Mouse (Mus musculus): Measurements from ENCODE around the gene Vezt. TPM values are rescaled to one million over a fixed set of nuclear protein-coding genes. Genes with fewer than 3 reads are reported as not detected.

Vezt gene
- polyA plus RNA-seq, 1 experiment from 2014 or later, result 39.0 TPM

- Histone ChIP-seq H3K36me3 (replicated peaks; ENCODE audit: control insufficient read depth, insufficient read depth, low read depth, low read length) (no peaks in the 10 kb centered on the region), H3K9ac (replicated peaks; ENCODE audit: low read length) (no peak overlapping the region), H3K9me3 (replicated peaks; ENCODE audit: control insufficient read depth, low read length) (no peaks in the 10 kb centered on the region), H3K27me3 (ENCODE audit: control insufficient read depth, insufficient read depth, low read length) (no peaks in the 10 kb centered on the region), H3K27ac (replicated peaks; ENCODE audit: low read depth, low read length) (no peak overlapping the region), H3K4me1 (ENCODE audit: control insufficient read depth, insufficient read depth, low read length) (no peaks in the 10 kb centered on the region), H3K4me2 (ENCODE audit: low read depth, low read length) (no peak overlapping the region), H3K4me3 (ENCODE audit: low read depth, low read length) (no peak overlapping the region)
- peak; percentile 71 for DNase-seq (ENCODE audit: low spot score)
- ATAC-seq (replicated peaks; ENCODE audit: insufficient number of reproducible peaks, low FRiP score, low TSS enrichment, low read depth), result no peak
- WGBS, result 44% methylated on average over 3 of the region's 3 CpGs
These were observed 22.4 kb downstream of the Vezt start for GRCm38 (mm10) chr10:94013196-94013595.

- Histone ChIP-seq H3K36me3 (replicated peaks; ENCODE audit: control insufficient read depth, insufficient read depth, low read depth, low read length) (no peaks in the 10 kb centered on the region), H3K4me2 (ENCODE audit: low read depth, low read length) (no peak overlapping the region), H3K27ac (replicated peaks; ENCODE audit: low read depth, low read length) (no peak overlapping the region), H3K9me3 (replicated peaks; ENCODE audit: control insufficient read depth, low read length) (no peaks in the 10 kb centered on the region), H3K4me3 (ENCODE audit: low read depth, low read length) (no peak overlapping the region), H3K9ac (replicated peaks; ENCODE audit: low read length) (no peak overlapping the region), H3K27me3 (ENCODE audit: control insufficient read depth, insufficient read depth, low read length) (no peaks in the 10 kb centered on the region), H3K4me1 (ENCODE audit: control insufficient read depth, insufficient read depth, low read length) (no peaks in the 10 kb centered on the region)
- 55% methylated on average over 2 of the region's 2 CpGs for WGBS
- DNase-seq (ENCODE audit: low spot score) (no peak), ATAC-seq (replicated peaks; ENCODE audit: insufficient number of reproducible peaks, low FRiP score, low TSS enrichment, low read depth) (no peak)
These were observed 24.6 kb downstream of the Vezt start for GRCm38 (mm10) chr10:94011024-94011423.

- Histone ChIP-seq H3K27me3 (ENCODE audit: control insufficient read depth, insufficient read depth, low read length) (no peaks in the 10 kb centered on the region), H3K4me1 (ENCODE audit: control insufficient read depth, insufficient read depth, low read length) (no peaks in the 10 kb centered on the region), H3K9ac (replicated peaks; ENCODE audit: low read length) (no peak overlapping the region), H3K9me3 (replicated peaks; ENCODE audit: control insufficient read depth, low read length) (no peaks in the 10 kb centered on the region), H3K27ac (replicated peaks; ENCODE audit: low read depth, low read length) (no peak overlapping the region), H3K4me3 (ENCODE audit: low read depth, low read length) (no peak overlapping the region), H3K36me3 (replicated peaks; ENCODE audit: control insufficient read depth, insufficient read depth, low read depth, low read length) (0 out of 2 replicates have a peak, but pooled peaks cover 2% of the 10 kb centered on the region), H3K4me2 (ENCODE audit: low read depth, low read length) (no peak overlapping the region)
- WGBS, result 75% methylated on average over 3 of the region's 3 CpGs
- DNase-seq (ENCODE audit: low spot score) (no peak), ATAC-seq (replicated peaks; ENCODE audit: insufficient number of reproducible peaks, low FRiP score, low TSS enrichment, low read depth) (no peak)
These were observed 25.5 kb downstream of the Vezt start for GRCm38 (mm10) chr10:94009991-94010679.

- ATAC-seq (replicated peaks; ENCODE audit: insufficient number of reproducible peaks, low FRiP score, low TSS enrichment, low read depth) (no peak), DNase-seq (ENCODE audit: low spot score) (no peak)
- no peak overlapping the region for H3K9ac ChIP-seq (replicated peaks; ENCODE audit: low read length)
- no peaks in the 10 kb centered on the region for H3K9me3 ChIP-seq (replicated peaks; ENCODE audit: control insufficient read depth, low read length)
- WGBS, result 83% methylated on average over 2 of the region's 2 CpGs
- no peak overlapping the region for H3K27ac ChIP-seq (replicated peaks; ENCODE audit: low read depth, low read length)
- no peaks in the 10 kb centered on the region for H3K4me1 ChIP-seq (ENCODE audit: control insufficient read depth, insufficient read depth, low read length)
- no peak overlapping the region for H3K4me2 ChIP-seq (ENCODE audit: low read depth, low read length)
- no peaks in the 10 kb centered on the region for H3K27me3 ChIP-seq (ENCODE audit: control insufficient read depth, insufficient read depth, low read length)
- no peak overlapping the region for H3K4me3 ChIP-seq (ENCODE audit: low read depth, low read length)
- H3K36me3 ChIP-seq (replicated peaks; ENCODE audit: control insufficient read depth, insufficient read depth, low read depth, low read length), result 0 out of 2 replicates have a peak, but pooled peaks cover 2% of the 10 kb centered on the region
These were observed 27.3 kb downstream of the Vezt start for GRCm38 (mm10) chr10:94008356-94008755.

GRCm38 (mm10) chr10:94000223-94000622, 35.4 kb downstream of the Vezt start:
- Histone ChIP-seq H3K9me3 (replicated peaks; ENCODE audit: control insufficient read depth, low read length) (no peaks in the 10 kb centered on the region), H3K4me3 (ENCODE audit: low read depth, low read length) (no peak overlapping the region), H3K4me1 (ENCODE audit: control insufficient read depth, insufficient read depth, low read length) (no peaks in the 10 kb centered on the region), H3K27ac (replicated peaks; ENCODE audit: low read depth, low read length) (no peak overlapping the region), H3K36me3 (replicated peaks; ENCODE audit: control insufficient read depth, insufficient read depth, low read depth, low read length) (peaks cover 8% of the 10 kb centered on the region), H3K27me3 (ENCODE audit: control insufficient read depth, insufficient read depth, low read length) (no peaks in the 10 kb centered on the region), H3K4me2 (ENCODE audit: low read depth, low read length) (no peak overlapping the region), H3K9ac (replicated peaks; ENCODE audit: low read length) (no peak overlapping the region)
- ATAC-seq (replicated peaks; ENCODE audit: insufficient number of reproducible peaks, low FRiP score, low TSS enrichment, low read depth) (no peak), DNase-seq (ENCODE audit: low spot score) (no peak)
- WGBS, result 91% methylated on average over 10 of the region's 10 CpGs

GRCm38 (mm10) chr10:93999357-93999756, 36.3 kb downstream of the Vezt start:
- Histone ChIP-seq H3K9ac (replicated peaks; ENCODE audit: low read length) (no peak overlapping the region), H3K4me3 (ENCODE audit: low read depth, low read length) (no peak overlapping the region), H3K27me3 (ENCODE audit: control insufficient read depth, insufficient read depth, low read length) (no peaks in the 10 kb centered on the region), H3K9me3 (replicated peaks; ENCODE audit: control insufficient read depth, low read length) (no peaks in the 10 kb centered on the region), H3K36me3 (replicated peaks; ENCODE audit: control insufficient read depth, insufficient read depth, low read depth, low read length) (peaks cover 8% of the 10 kb centered on the region), H3K4me2 (ENCODE audit: low read depth, low read length) (no peak overlapping the region), H3K27ac (replicated peaks; ENCODE audit: low read depth, low read length) (no peak overlapping the region), H3K4me1 (ENCODE audit: control insufficient read depth, insufficient read depth, low read length) (no peaks in the 10 kb centered on the region)
- WGBS, result 96% methylated on average over 1 of the region's 1 CpGs
- DNase-seq (ENCODE audit: low spot score) (no peak), ATAC-seq (replicated peaks; ENCODE audit: insufficient number of reproducible peaks, low FRiP score, low TSS enrichment, low read depth) (no peak)

- Histone ChIP-seq H3K36me3 (replicated peaks; ENCODE audit: control insufficient read depth, insufficient read depth, low read depth, low read length) (peaks cover 4% of the 10 kb centered on the region), H3K9me3 (replicated peaks; ENCODE audit: control insufficient read depth, low read length) (no peaks in the 10 kb centered on the region), H3K27ac (replicated peaks; ENCODE audit: low read depth, low read length) (no peak overlapping the region), H3K4me2 (ENCODE audit: low read depth, low read length) (no peak overlapping the region), H3K9ac (replicated peaks; ENCODE audit: low read length) (no peak overlapping the region), H3K4me3 (ENCODE audit: low read depth, low read length) (no peak overlapping the region), H3K27me3 (ENCODE audit: control insufficient read depth, insufficient read depth, low read length) (no peaks in the 10 kb centered on the region), H3K4me1 (ENCODE audit: control insufficient read depth, insufficient read depth, low read length) (no peaks in the 10 kb centered on the region)
- WGBS, result 100% methylated on average over 1 of the region's 1 CpGs
- ATAC-seq (replicated peaks; ENCODE audit: insufficient number of reproducible peaks, low FRiP score, low TSS enrichment, low read depth) (no peak), DNase-seq (ENCODE audit: low spot score) (no peak)
These were observed 40.5 kb downstream of the Vezt start for GRCm38 (mm10) chr10:93995100-93995499.

- Histone ChIP-seq H3K4me1 (ENCODE audit: control insufficient read depth, insufficient read depth, low read length) (no peaks in the 10 kb centered on the region), H3K9me3 (replicated peaks; ENCODE audit: control insufficient read depth, low read length) (no peaks in the 10 kb centered on the region), H3K36me3 (replicated peaks; ENCODE audit: control insufficient read depth, insufficient read depth, low read depth, low read length) (peaks cover 4% of the 10 kb centered on the region), H3K9ac (replicated peaks; ENCODE audit: low read length) (no peak overlapping the region), H3K4me2 (ENCODE audit: low read depth, low read length) (no peak overlapping the region), H3K27me3 (ENCODE audit: control insufficient read depth, insufficient read depth, low read length) (no peaks in the 10 kb centered on the region), H3K4me3 (ENCODE audit: low read depth, low read length) (no peak overlapping the region), H3K27ac (replicated peaks; ENCODE audit: low read depth, low read length) (no peak overlapping the region)
- WGBS, result 94% methylated on average over 10 of the region's 10 CpGs
- no peak for DNase-seq (ENCODE audit: low spot score)
- no peak for ATAC-seq (replicated peaks; ENCODE audit: insufficient number of reproducible peaks, low FRiP score, low TSS enrichment, low read depth)
These were observed 41.5 kb downstream of the Vezt start for GRCm38 (mm10) chr10:93994136-93994535.

Measured in embryonic facial prominence, embryonic 11.5 days (tissue).